Mouse (Mus musculus): ENCODE measurements around the gene Diexf.

DNA sequence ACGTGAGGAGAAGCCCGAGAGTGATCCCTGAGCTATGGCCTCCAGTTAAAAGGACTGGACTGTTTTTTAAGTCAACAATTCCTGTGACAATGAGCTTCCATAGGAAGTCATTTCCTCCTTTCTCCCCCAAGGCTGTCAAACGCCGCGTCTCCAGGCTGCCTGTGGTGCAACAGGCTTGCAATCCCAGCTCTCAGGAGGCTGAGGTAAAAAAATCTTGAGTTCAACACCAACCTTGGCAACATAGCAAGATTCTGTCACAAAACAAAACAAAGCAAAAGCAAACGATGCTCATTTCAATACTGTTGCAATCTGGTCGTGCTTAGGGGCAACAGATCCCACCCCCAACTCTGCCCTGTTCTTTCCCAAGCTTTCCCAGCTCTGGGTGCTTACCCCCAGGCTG lies 8.0 kb upstream of the Diexf start:
- TF ChIP-seq CTCF (IDR thresholded peaks at IDR 0.05; ENCODE audit: low read depth) (no peak), EP300 (IDR thresholded peaks at IDR 0.05; ENCODE audit: low read depth) (no peak)

Data from liver, postnatal 0 days (tissue).